In the genomic region with DNA sequence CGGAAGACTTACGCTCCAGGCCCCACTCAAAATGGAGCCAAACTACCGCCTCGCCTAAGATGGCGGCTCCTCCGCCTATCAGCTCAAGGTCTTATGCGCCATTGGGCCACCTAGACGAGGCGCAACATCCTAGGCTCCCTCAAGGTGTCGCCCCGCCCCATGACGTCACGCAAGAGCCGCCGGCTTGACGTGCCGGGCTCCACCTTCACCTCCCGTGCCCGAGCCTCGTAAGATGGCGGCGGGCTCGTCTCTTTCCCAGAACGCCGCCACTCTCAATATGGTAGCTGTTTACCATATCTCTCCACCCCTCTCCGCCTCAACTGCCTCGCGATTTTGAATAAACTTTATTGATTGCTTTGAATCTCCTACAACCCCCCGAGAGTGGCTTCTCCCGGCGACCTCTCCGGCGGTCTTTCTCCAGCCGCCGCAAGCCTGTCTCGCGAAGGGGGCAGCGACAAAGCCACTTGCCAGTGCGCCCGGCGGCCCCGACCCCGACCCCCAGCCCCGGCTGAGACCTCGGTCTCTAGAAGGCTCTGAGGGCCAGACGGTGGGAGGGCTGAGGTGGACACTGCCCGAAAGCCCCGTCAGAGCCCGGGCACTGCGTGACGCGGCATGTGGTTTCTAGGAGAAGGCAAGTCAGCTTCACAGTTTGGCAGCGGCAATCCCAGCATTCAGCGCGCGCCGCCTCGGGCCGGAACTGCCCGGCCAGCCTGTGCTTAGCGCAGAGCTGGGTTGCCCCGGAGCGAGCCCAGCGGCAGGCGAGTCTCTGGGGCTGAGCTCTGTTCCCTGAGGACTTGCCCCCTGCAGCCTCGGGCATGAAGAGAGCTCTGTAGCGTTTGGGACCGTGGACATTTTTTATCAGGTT, we compare ENCODE assay signal across 8 mouse cellular contexts. TPM values are rescaled to one million over a fixed set of nuclear protein-coding genes. Genes with fewer than 3 reads are reported as not detected.
DNase-seq lines count a peak whose midpoint lies in the region; ATAC-seq and TF ChIP-seq lines count a peak whose summit lies in the region.

A gene (plus strand): TSS at position 215 of the 865 bp plus-strand sequence.

- peaks cover 3 to 4% of the 10 kb centered on the region in 2 experiments for H3K36me3 ChIP-seq in CH12.LX (replicated peaks in 1 of 2; ENCODE audit: control insufficient read depth in 1 of 2, insufficient read depth in 1 of 2, low read length in 1 of 2)
- H3K36me3 ChIP-seq in forebrain, embryonic 11.5 days (ENCODE audit: control insufficient read depth, insufficient read depth, low read length), result no peaks in the 10 kb centered on the region
- H3K36me3 ChIP-seq in heart, embryonic 16.5 days (ENCODE audit: control insufficient read depth, insufficient read depth), result no peaks in the 10 kb centered on the region
- H3K36me3 ChIP-seq in liver, embryonic 15.5 days (replicated peaks), result 0 out of 2 replicates have a peak, but pooled peaks cover 2% of the 10 kb centered on the region
- no peaks in the 10 kb centered on the region for H3K36me3 ChIP-seq in neural tube, embryonic 12.5 days

- peak within 1 kb of the TSS; percentile 56 for H3K4me2 ChIP-seq in CH12.LX (ENCODE audit: insufficient read depth, low read depth, poor library complexity, severe bottlenecking)
- peak within 1 kb of the TSS; percentile 61 for H3K4me2 ChIP-seq in forebrain, embryonic 11.5 days (ENCODE audit: low read depth, low read length, severe bottlenecking)
- peak within 1 kb of the TSS; percentile 68 for H3K4me2 ChIP-seq in heart, embryonic 16.5 days (ENCODE audit: low read depth, low read length)
- H3K4me2 ChIP-seq in liver, embryonic 15.5 days, result peak within 1 kb of the TSS; percentile 83
- peak within 1 kb of the TSS; percentile 65 for H3K4me2 ChIP-seq in neural tube, embryonic 12.5 days (replicated peaks)

- H3K9ac ChIP-seq in CH12.LX (ENCODE audit: insufficient read depth, low read depth), result peak within 1 kb of the TSS; percentile 98
- H3K9ac ChIP-seq in forebrain, embryonic 11.5 days (ENCODE audit: low read length), result peak within 1 kb of the TSS; percentile 77
- H3K9ac ChIP-seq in heart, embryonic 16.5 days (ENCODE audit: low read length), result peak within 1 kb of the TSS; percentile 88
- peak within 1 kb of the TSS; percentile 80 for H3K9ac ChIP-seq in liver, embryonic 15.5 days
- peak within 1 kb of the TSS; percentile 67 for H3K9ac ChIP-seq in neural tube, embryonic 12.5 days

- TF ChIP-seq CTCF in CH12.LX (conservative IDR thresholded peaks at IDR 0.05 in 1 of 2, IDR thresholded peaks at IDR 0.05 in 1 of 2; ENCODE audit: low read depth in 2 of 2, low read length in 2 of 2), result no peak

- TF ChIP-seq EP300 in CH12.LX (IDR thresholded peaks at IDR 0.05; ENCODE audit: low read length), result no peak

- peaks cover 6% of the 10 kb centered on the region; the same call in 1 of the 2 replicates for H3K79me2 ChIP-seq in CH12.LX (replicated peaks; ENCODE audit: control insufficient read depth, extremely low read depth, insufficient read depth, poor library complexity, severe bottlenecking)

- peak; percentile 94 for DNase-seq in CH12.LX (ENCODE audit: extremely low read depth)
- peak; percentile 85 for DNase-seq in c-Kit-positive CD71-positive TER-119-negative erythroid progenitor cells, embryonic 14.5 days (ENCODE audit: low read depth)
- peak; percentile 94 for DNase-seq in forebrain, embryonic 11.5 days (ENCODE audit: low spot score)
- peak; percentile 97 to 98 for DNase-seq in kidney, postnatal 36 days
- peak; percentile 94 for DNase-seq in telencephalon, adult 2 months (ENCODE audit: low read depth, low spot score)

- dilution Hi-C loops in CH12.LX (cut with MboI; ENCODE audit: extremely low pct_ligation_motif_present, extremely low pct_unique_long_range_greater_than_20kb, low sequenced_read_pairs), result no loop called here

- H3K4me1 ChIP-seq in CH12.LX (ENCODE audit: control insufficient read depth in 1 of 2, insufficient read depth in 2 of 2), result peaks cover 0 to 5% of the 10 kb centered on the region in 2 experiments; a peak in 1 of 4 replicates
- H3K4me1 ChIP-seq in forebrain, embryonic 11.5 days (replicated peaks; ENCODE audit: control insufficient read depth, insufficient read depth, low read length), result no peaks in the 10 kb centered on the region
- H3K4me1 ChIP-seq in heart, embryonic 16.5 days (ENCODE audit: control insufficient read depth, insufficient read depth, low read length), result no peaks in the 10 kb centered on the region
- H3K4me1 ChIP-seq in liver, embryonic 15.5 days (replicated peaks), result peaks cover 31% of the 10 kb centered on the region
- no peaks in the 10 kb centered on the region for H3K4me1 ChIP-seq in neural tube, embryonic 12.5 days

- no peaks in the 10 kb centered on the region for H3K9me3 ChIP-seq in CH12.LX (replicated peaks; ENCODE audit: low read length)
- no peaks in the 10 kb centered on the region for H3K9me3 ChIP-seq in forebrain, embryonic 11.5 days (ENCODE audit: control insufficient read depth, low read length)
- no peaks in the 10 kb centered on the region for H3K9me3 ChIP-seq in heart, embryonic 16.5 days (replicated peaks; ENCODE audit: control insufficient read depth, low read length)
- H3K9me3 ChIP-seq in liver, embryonic 15.5 days (replicated peaks), result no peaks in the 10 kb centered on the region
- H3K9me3 ChIP-seq in neural tube, embryonic 12.5 days, result no peaks in the 10 kb centered on the region

- peak within 1 kb of the TSS; percentile 51 to 84 (median 68) for H3K4me3 ChIP-seq in CH12.LX (replicated peaks in 1 of 3; ENCODE audit: low read depth in 2 of 3, low read length in 2 of 3, poor library complexity in 1 of 3)
- H3K4me3 ChIP-seq in forebrain, embryonic 11.5 days (ENCODE audit: low read depth, low read length), result peak within 1 kb of the TSS; percentile 48
- H3K4me3 ChIP-seq in heart, embryonic 16.5 days (ENCODE audit: low read length), result peak within 1 kb of the TSS; percentile 72
- H3K4me3 ChIP-seq in liver, embryonic 15.5 days (replicated peaks), result peak within 1 kb of the TSS; percentile 71
- peak within 1 kb of the TSS; percentile 49 for H3K4me3 ChIP-seq in neural tube, embryonic 12.5 days

- peak; percentile 96 for ATAC-seq in forebrain, embryonic 11.5 days (replicated peaks; ENCODE audit: low FRiP score)
- peak; percentile 96 for ATAC-seq in heart, embryonic 16.5 days (replicated peaks; ENCODE audit: extremely low read depth, insufficient read depth, low FRiP score)
- peak; percentile 96 for ATAC-seq in liver, embryonic 15.5 days (ENCODE audit: insufficient read depth)
- ATAC-seq in neural tube, embryonic 12.5 days (ENCODE audit: low FRiP score, low read depth), result peak; percentile 97

- peak within 1 kb of the TSS; percentile 69 for H3K27ac ChIP-seq in CH12.LX (ENCODE audit: insufficient read depth, low read depth)
- H3K27ac ChIP-seq in forebrain, embryonic 11.5 days (ENCODE audit: low read depth, low read length), result peak within 1 kb of the TSS; percentile 90
- H3K27ac ChIP-seq in heart, embryonic 16.5 days (ENCODE audit: low read length), result peak within 1 kb of the TSS; percentile 99
- H3K27ac ChIP-seq in liver, embryonic 15.5 days (replicated peaks), result peak within 1 kb of the TSS; percentile 97
- H3K27ac ChIP-seq in neural tube, embryonic 12.5 days, result peak within 1 kb of the TSS; percentile 92

- in situ Hi-C loops in CH12.LX (cut with MboI; ENCODE audit: low pct_ligation_motif_present, low pct_unique_long_range_greater_than_20kb, low sequenced_read_pairs), result no loop called here

- TF ChIP-seq RAD21 in CH12.LX (IDR thresholded peaks at IDR 0.05; ENCODE audit: low read depth, low read length), result no peak

- H3K27me3 ChIP-seq in CH12.LX (replicated peaks), result no peaks in the 10 kb centered on the region
- peaks cover 2% of the 10 kb centered on the region; the same call in 1 of the 2 replicates for H3K27me3 ChIP-seq in forebrain, embryonic 11.5 days (ENCODE audit: control insufficient read depth, insufficient read depth, low read length)
- no peaks in the 10 kb centered on the region for H3K27me3 ChIP-seq in heart, embryonic 16.5 days (ENCODE audit: control insufficient read depth, insufficient read depth, low read length)
- H3K27me3 ChIP-seq in liver, embryonic 15.5 days, result no peaks in the 10 kb centered on the region
- H3K27me3 ChIP-seq in neural tube, embryonic 12.5 days (replicated peaks), result no peaks in the 10 kb centered on the region

- peak; percentile 78 for TF ChIP-seq POLR2A in CH12.LX (IDR thresholded peaks at IDR 0.05; ENCODE audit: low read depth, low read length)

- 22% methylated on average over 64 of the region's 68 CpGs for WGBS in forebrain, embryonic 11.5 days
- WGBS in heart, embryonic 16.5 days, result 15% methylated on average over 68 of the region's 68 CpGs
- WGBS in liver, embryonic 15.5 days (ENCODE audit: insufficient replicate concordance), result 18% methylated on average over 68 of the region's 68 CpGs
- 23% methylated on average over 66 of the region's 68 CpGs for WGBS in neural tube, embryonic 12.5 days

TF ChIP-seq in CH12.LX, 34 proteins besides CTCF, POLR2A, EP300 and RAD21 (continues in another document):
- TF ChIP-seq USF1 (IDR thresholded peaks at IDR 0.05; ENCODE audit: low read depth, low read length) (no peak), ZKSCAN1 (IDR thresholded peaks at IDR 0.05; ENCODE audit: borderline replicate concordance, low read depth, low read length) (no peak), ZNF384 (IDR thresholded peaks at IDR 0.05; ENCODE audit: low read depth, low read length) (peak; percentile 89; the same call in 1 of the 2 replicates), KAT2A (IDR thresholded peaks at IDR 0.05; ENCODE audit: insufficient replicate concordance, low read length) (no peak), SMC3 (IDR thresholded peaks at IDR 0.05; ENCODE audit: low read depth, low read length) (no peak), NRF1 (IDR thresholded peaks at IDR 0.05; ENCODE audit: low read depth, low read length) (peak; percentile 81), USF2 (conservative IDR thresholded peaks at IDR 0.05; ENCODE audit: low read depth, low read length) (no peak), BHLHE40 (IDR thresholded peaks at IDR 0.05; ENCODE audit: low read depth, low read length) (peak; percentile 40), TBP (conservative IDR thresholded peaks at IDR 0.05; ENCODE audit: low read depth, low read length) (no peak), GABPA (IDR thresholded peaks at IDR 0.05; ENCODE audit: insufficient replicate concordance, low read depth, low read length) (no peak), RCOR1 (conservative IDR thresholded peaks at IDR 0.05; ENCODE audit: low read depth, low read length) (no peak), IRF4 (IDR thresholded peaks at IDR 0.05; ENCODE audit: low read depth, low read length) (no peak), MAX (IDR thresholded peaks at IDR 0.05; ENCODE audit: low read length) (no peak)

RNA-seq across cellular contexts. Expression of the gene that starts here (rescaled TPM):
- total RNA-seq in CH12.LX (2012; rRNA removed), result 7.3 and 8.8 TPM in 2 replicates
- total RNA-seq in CH12.LX (2014; rRNA removed), result 4.9 and 6.5 TPM in 2 replicates
- 14.1 and 14.4 TPM in 2 replicates for polyA plus RNA-seq in CH12.LX (2012; ENCODE audit: insufficient read length, low read depth)
- 30.9 and 35.5 TPM in 2 replicates for polyA plus RNA-seq in forebrain, embryonic 11.5 days (2014; fragmentation: Nextera tagmentation; extraction: Ambion mirVana)
- polyA plus RNA-seq in heart, embryonic 16.5 days (2015; fragmentation: Nextera tagmentation; extraction: Ambion mirVana), result 11.6 and 13.4 TPM in 2 replicates
- polyA plus RNA-seq in liver, embryonic 15.5 days (2015; fragmentation: Nextera tagmentation; extraction: Ambion mirVana), result 7.0 and 7.6 TPM in 2 replicates
- polyA plus RNA-seq in neural tube, embryonic 12.5 days (2016; fragmentation: Nextera tagmentation; extraction: Ambion mirVana), result 24.2 and 25.1 TPM in 2 replicates

Comparison
In these comparisons a context has a peak if more than half of its experiments do, and no peak if none do; other contexts are left out.
1. Peak in every context shown above with its lines: DNase-seq, ATAC-seq, H3K4me3 ChIP-seq and H3K27ac ChIP-seq.